Mouse (Mus musculus) hematopoietic stem cell, adult 5-6 weeks (primary cell): ENCODE measurements around the gene Tcf19. TPM values are rescaled to one million over a fixed set of nuclear protein-coding genes. Genes with fewer than 3 reads are reported as not detected.
A peak's percentile ranks its signal among the peaks of the same experiment; 100 is the strongest.
"Not testable (repeated sequence)": the region's sequence is repeated elsewhere in the genome, so short reads cannot be mapped to it uniquely, and the experiment has no call there.

Experiments used
- ATAC-seq, 2 experiments: fragments of 125-278 bp in 1 of 2; replicated peaks in 1 of 2; 2 replicates each; pipeline ENCODE4 v1.8.0; 2016 to 2017; ENCODE audit warnings: inconsistent platforms in 2 of 2, mild to moderate bottlenecking in 2 of 2, moderate number of reproducible peaks in 2 of 2, low read depth in 1 of 2, moderate TSS enrichment in 1 of 2; ENCODE audit not compliant: low FRiP score in 2 of 2, poor library complexity in 2 of 2, severe bottlenecking in 2 of 2, insufficient read depth in 1 of 2, low TSS enrichment in 1 of 2
- total RNA-seq: library from RNA; stranded (forward); fragments of 172-1452, 232-1000 nt; gene quantifications from 2 replicates; pipeline ENCODE4 v1.2.3, GENCODE M21; 2017

Tcf19 gene
- total RNA-seq, 1 experiment from 2014 or later, result 8.0 TPM

- no peak for ATAC-seq
Measured at GRCm38 (mm10) chr17:35539540-35539939, 22.9 kb upstream of the Tcf19 start.

- ATAC-seq, result no peak
Measured at GRCm38 (mm10) chr17:35538476-35538875, 21.9 kb upstream of the Tcf19 start.

DNA sequence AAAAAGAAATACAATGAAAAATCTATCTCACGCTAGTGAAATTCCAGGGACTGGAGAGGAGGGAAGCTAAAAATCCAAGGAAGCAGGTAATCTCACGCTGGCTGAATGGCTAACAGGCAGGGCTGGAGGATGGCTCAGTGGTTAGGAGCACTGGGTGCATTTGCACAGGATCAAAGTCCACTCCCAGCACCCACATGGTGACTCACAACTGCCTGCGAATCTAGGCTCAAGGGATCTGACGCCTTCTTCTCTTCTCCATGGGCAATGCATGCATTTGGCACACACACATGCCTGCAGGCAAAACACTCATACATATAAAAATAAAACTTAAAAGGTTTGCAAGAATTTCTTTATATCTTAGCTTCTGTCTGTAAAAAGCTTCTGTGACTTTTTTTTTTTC lies 20.8 kb upstream of the Tcf19 start:
- no peak for ATAC-seq

- ATAC-seq, result peak; percentile 70 to 81; a peak in 2 of 4 replicates
Measured at GRCm38 (mm10) chr17:35534343-35534742, 17.7 kb upstream of the Tcf19 start.

- ATAC-seq, result no peak
Measured at GRCm38 (mm10) chr17:35532901-35533300, 16.3 kb upstream of the Tcf19 start, which contains the start of gene Psors1c2. Psors1c2 (plus strand) TSS chr17:35533201.

DNA sequence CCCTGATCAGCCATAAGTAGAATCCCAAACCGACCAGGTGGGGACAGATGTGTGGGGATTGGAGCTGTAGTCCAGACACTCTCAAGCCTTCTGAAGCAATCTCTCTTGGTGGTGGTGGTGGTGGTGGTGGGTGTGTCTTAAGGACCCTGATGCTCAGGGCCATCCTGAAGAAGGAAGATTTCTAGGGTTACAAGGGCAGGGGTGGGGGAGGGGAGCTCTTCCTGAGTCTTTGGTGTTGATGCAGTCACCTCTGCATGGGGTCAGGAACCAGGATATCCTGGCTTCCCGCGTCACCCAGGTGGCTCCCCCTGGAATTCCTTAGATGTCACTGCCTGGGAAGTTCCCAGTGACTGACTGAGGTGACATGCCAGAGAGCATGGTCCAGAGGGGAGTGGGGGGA lies 15.7 kb upstream of the Tcf19 start:
- ATAC-seq, result no peak

DNA sequence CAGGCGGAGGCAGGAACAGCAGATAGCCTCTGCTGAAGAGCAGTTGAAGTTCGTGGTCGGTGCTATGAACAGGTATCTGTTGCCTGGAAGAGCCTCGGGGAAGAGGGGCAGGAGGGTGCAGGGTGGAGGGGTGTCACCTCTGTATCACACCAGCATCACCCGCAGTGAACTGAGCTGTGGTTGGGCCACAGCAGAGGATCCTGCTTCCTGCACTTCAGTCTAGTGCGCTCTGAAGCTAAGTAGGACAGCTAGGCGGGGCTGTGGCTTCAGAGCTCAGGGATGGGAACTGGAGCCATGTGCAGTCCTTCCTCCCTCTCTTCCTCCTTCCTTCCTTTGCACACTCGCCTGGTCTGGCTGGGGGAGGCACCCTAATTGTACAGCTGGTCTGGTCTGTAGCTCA lies 10.0 kb upstream of the Tcf19 start:
- ATAC-seq, result peak in 1 of 2 experiments; percentile 51; a peak in 1 of 4 replicates

- no peak for ATAC-seq
Measured at GRCm38 (mm10) chr17:35524354-35524753, 7.7 kb upstream of the Tcf19 start.

DNA sequence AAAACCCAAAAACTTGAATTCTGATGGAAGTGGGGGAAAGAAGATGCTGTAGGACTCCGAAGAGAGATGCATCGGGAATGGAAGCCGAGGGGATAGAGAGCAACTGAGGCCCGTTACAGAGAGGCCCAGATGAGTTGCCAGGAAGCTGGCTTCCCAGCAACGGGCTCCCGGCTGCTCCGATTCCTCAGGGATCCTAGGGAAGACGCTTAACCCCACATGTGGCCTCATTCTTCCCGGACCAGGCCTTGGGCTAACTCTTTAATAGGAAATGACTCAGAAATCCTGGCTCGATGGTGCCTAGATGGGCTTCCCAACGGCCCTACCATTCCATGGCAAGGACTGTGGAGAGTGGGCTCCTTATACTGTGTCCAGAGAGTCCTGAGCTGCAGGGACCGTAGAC lies 902 bp upstream of the Tcf19 start:
- no peak for ATAC-seq

- ATAC-seq, result no peak; a peak in 1 of 4 replicates
Measured at GRCm38 (mm10) chr17:35515911-35516640, 548 bp downstream of the Tcf19 start.

DNA sequence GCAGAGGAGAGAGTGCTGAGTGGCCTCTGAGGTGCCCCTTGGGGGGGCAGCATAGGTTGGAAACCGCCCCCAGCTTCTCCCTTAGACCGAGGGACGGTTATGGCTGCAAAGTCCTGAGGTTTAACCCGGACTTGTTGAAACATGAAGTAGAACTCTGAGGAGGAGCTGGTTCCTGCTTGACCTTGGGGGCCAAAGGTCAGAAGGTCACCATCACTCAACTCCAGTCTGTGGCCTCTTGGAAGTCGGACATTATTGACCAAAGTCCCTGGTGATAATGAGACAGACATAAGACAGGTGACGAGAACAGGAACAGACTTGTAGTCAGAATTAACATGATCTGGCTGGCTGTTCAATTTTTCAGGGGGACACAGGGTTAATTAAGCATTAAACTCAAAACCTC lies 1.9 kb downstream of the Tcf19 start:
- ATAC-seq, result no peak

GRCm38 (mm10) chr17:35513886-35514285 lies 2.7 kb downstream of the Tcf19 start:
- no peak for ATAC-seq

GRCm38 (mm10) chr17:35512916-35513626 lies 3.6 kb downstream of the Tcf19 start:
- no peak for ATAC-seq

DNA sequence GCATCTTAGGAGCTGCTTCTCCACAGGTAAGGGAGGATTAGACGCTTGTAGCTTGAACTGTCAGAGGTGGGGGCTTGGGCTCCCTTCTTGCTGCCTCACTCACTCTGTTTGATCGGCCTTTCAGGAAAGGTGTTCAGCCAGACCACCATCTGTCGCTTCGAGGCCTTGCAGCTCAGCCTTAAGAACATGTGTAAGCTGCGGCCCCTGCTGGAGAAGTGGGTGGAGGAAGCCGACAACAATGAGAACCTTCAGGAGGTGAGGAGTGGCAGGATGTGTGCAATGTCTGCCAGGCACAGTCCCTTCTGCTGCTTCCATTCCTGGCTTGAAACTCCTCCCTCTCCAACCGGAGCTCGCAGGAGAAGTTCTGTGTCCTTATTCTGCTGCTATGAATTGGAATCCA lies 7.3 kb downstream of the Tcf19 start:
- ATAC-seq, result peak; percentile 66 to 73; a peak in 3 of 4 replicates

DNA sequence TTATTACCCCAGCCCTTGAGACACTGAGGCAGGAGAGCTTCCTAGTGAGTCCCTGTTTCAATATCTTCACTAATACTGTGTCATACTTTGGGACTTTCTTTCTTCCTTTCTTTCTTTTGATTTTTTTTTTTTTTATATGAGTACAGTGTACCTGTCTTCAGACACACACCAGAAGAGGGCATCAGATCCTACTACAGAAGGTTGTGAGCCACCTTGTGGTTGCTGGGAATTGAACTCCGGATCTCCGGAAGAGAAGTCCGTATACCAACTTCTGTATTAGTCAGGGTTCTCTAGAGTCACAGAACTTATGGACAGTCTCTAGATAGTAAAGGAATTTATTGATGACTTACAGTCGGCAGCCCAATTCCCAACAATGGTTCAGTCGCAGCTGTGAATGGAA lies 8.3 kb downstream of the Tcf19 start:
- ATAC-seq, result not testable (repeated sequence)

DNA sequence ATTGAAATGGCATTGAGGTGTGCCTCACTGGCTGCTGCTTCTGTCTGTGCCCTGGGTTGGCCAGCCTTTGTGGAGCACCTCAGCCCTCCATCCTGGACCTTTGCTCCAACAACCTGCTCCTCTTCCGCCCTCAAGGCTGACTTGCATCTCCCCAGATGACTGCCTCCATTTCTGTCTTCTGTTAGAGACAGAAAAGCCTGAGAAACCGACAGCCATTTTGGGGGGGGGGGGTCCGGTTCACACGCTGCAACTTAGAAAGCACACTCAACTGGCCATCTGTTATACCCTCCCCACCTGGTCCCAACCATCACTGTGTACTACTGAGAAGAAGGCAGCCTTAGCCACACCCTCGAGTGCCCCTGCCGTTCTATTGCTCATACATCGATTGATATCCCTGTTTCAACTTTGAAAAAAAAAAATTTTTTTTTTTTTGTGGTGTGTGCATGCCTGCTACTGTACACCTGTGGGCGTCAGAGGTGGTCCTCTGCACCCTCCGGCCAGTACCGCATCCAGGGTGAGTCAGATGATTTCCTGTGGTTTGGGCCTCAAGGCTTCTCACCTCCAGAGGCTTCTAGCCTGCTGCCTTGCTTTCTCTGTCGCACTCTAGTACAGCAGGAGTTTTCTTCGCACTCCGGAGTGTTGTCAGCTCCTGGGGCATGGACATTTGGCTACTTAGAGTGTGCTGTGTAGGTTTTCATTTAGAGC lies 8.9 kb downstream of the Tcf19 start:
- 0 out of 4 replicates have a peak, but pooled peaks of 1 of the 2 experiments have one; percentile 37 for ATAC-seq

GRCm38 (mm10) chr17:35506881-35507280 lies 9.7 kb downstream of the Tcf19 start:
- no peak for ATAC-seq

GRCm38 (mm10) chr17:35505776-35506175 lies 10.8 kb downstream of the Tcf19 start, which contains the start of gene Pou5f1:
Pou5f1 (plus strand) TSS chr17:35506018.
- ATAC-seq, result no peak
